Mouse (Mus musculus): ENCODE results near the gene Olfr1513. TPM values are rescaled to one million over a fixed set of nuclear protein-coding genes. Genes with fewer than 3 reads are reported as not detected.
A peak's percentile ranks its signal among the peaks of the same experiment; 100 is the strongest.
"Not testable (repeated sequence)": the region's sequence is repeated elsewhere in the genome, so short reads cannot be mapped to it uniquely, and the experiment has no call there.

Gene Olfr1513
- polyA plus RNA-seq (2014; fragmentation: Nextera tagmentation; extraction: Ambion mirVana) = not detected in 2 replicates

GRCm38 (mm10) chr14:52356308-52356707, at the start of gene Olfr1513:
Olfr1513 (minus strand) TSS chr14:52356408.
- Histone ChIP-seq H3K27me3 (ENCODE audit: control insufficient read depth, insufficient read depth, low read length) (no peaks in the 10 kb centered on the region), H3K4me1 (ENCODE audit: control insufficient read depth, insufficient read depth, low read length) (no peaks in the 10 kb centered on the region), H3K9ac (ENCODE audit: low read depth, low read length) (no peak within 1 kb of the TSS), H3K27ac (ENCODE audit: low read depth, low read length) (no peak within 1 kb of the TSS), H3K4me3 (ENCODE audit: low read length) (no peak within 1 kb of the TSS), H3K9me3 (ENCODE audit: control insufficient read depth, low read length) (no peaks in the 10 kb centered on the region), H3K4me2 (replicated peaks; ENCODE audit: low read depth, low read length) (no peak within 1 kb of the TSS), H3K36me3 (ENCODE audit: control insufficient read depth, insufficient read depth, low read length) (no peaks in the 10 kb centered on the region)
- no peak for ATAC-seq (ENCODE audit: low FRiP score, low TSS enrichment)
- 76% methylated on average over 4 of the region's 4 CpGs for WGBS

- H3K27ac ChIP-seq (ENCODE audit: low read depth, low read length) = no peak within 1 kb of the TSS
- no peaks in the 10 kb centered on the region for H3K36me3 ChIP-seq (ENCODE audit: control insufficient read depth, insufficient read depth, low read length)
- H3K4me1 ChIP-seq (ENCODE audit: control insufficient read depth, insufficient read depth, low read length) = no peaks in the 10 kb centered on the region
- H3K4me3 ChIP-seq (ENCODE audit: low read length) = no peak within 1 kb of the TSS
- H3K4me2 ChIP-seq (replicated peaks; ENCODE audit: low read depth, low read length) = no peak within 1 kb of the TSS
- H3K9me3 ChIP-seq (ENCODE audit: control insufficient read depth, low read length) = no peaks in the 10 kb centered on the region
- WGBS = 76% methylated on average over 4 of the region's 4 CpGs
- H3K9ac ChIP-seq (ENCODE audit: low read depth, low read length) = no peak within 1 kb of the TSS
- no peaks in the 10 kb centered on the region for H3K27me3 ChIP-seq (ENCODE audit: control insufficient read depth, insufficient read depth, low read length)
- ATAC-seq (ENCODE audit: low FRiP score, low TSS enrichment) = no peak
Measured at GRCm38 (mm10) chr14:52397279-52397678, 41.1 kb upstream of the Olfr1513 start, which contains the start of gene Olfr1511. Olfr1511 (minus strand) TSS chr14:52397379.

GRCm38 (mm10) chr14:52390084-52390848, 34.1 kb upstream of the Olfr1513 start:
- H3K27ac ChIP-seq (ENCODE audit: low read depth, low read length); H3K27me3 ChIP-seq (ENCODE audit: control insufficient read depth, insufficient read depth, low read length); H3K36me3 ChIP-seq (ENCODE audit: control insufficient read depth, insufficient read depth, low read length); H3K4me2 ChIP-seq (replicated peaks; ENCODE audit: low read depth, low read length); H3K9me3 ChIP-seq (ENCODE audit: control insufficient read depth, low read length); H3K4me1 ChIP-seq (ENCODE audit: control insufficient read depth, insufficient read depth, low read length); H3K9ac ChIP-seq (ENCODE audit: low read depth, low read length); H3K4me3 ChIP-seq (ENCODE audit: low read length): not testable (repeated sequence)
- ATAC-seq (ENCODE audit: low FRiP score, low TSS enrichment) = peak; percentile 32; the same call in 1 of the 2 replicates
- 85% methylated on average over 9 of the region's 9 CpGs for WGBS

- H3K9ac ChIP-seq (ENCODE audit: low read depth, low read length) = no peak within 1 kb of the TSS
- no peak within 1 kb of the TSS for H3K4me3 ChIP-seq (ENCODE audit: low read length)
- H3K27ac ChIP-seq (ENCODE audit: low read depth, low read length) = no peak within 1 kb of the TSS
- ATAC-seq (ENCODE audit: low FRiP score, low TSS enrichment) = no peak
- no peaks in the 10 kb centered on the region for H3K9me3 ChIP-seq (ENCODE audit: control insufficient read depth, low read length)
- H3K4me2 ChIP-seq (replicated peaks; ENCODE audit: low read depth, low read length) = no peak within 1 kb of the TSS
- H3K36me3 ChIP-seq (ENCODE audit: control insufficient read depth, insufficient read depth, low read length) = no peaks in the 10 kb centered on the region
- H3K27me3 ChIP-seq (ENCODE audit: control insufficient read depth, insufficient read depth, low read length) = no peaks in the 10 kb centered on the region
- no peaks in the 10 kb centered on the region for H3K4me1 ChIP-seq (ENCODE audit: control insufficient read depth, insufficient read depth, low read length)
- 80% methylated on average over 2 of the region's 2 CpGs for WGBS
Measured at GRCm38 (mm10) chr14:52379068-52379467, 22.9 kb upstream of the Olfr1513 start, which contains the start of gene Olfr1512. Olfr1512 (minus strand) TSS chr14:52379168.

GRCm38 (mm10) chr14:52368741-52369140, 12.5 kb upstream of the Olfr1513 start:
- H3K36me3 ChIP-seq (ENCODE audit: control insufficient read depth, insufficient read depth, low read length) = no peaks in the 10 kb centered on the region
- H3K27ac ChIP-seq (ENCODE audit: low read depth, low read length) = no peak overlapping the region
- WGBS = 87% methylated on average over 3 of the region's 3 CpGs

GRCm38 (mm10) chr14:52339512-52339852, 16.7 kb downstream of the Olfr1513 start:
- H3K4me2 ChIP-seq (replicated peaks; ENCODE audit: low read depth, low read length) = no peak overlapping the region
- WGBS = 76% methylated on average over 6 of the region's 6 CpGs
- no peak for ATAC-seq (ENCODE audit: low FRiP score, low TSS enrichment)

More at GRCm38 (mm10) chr14:52368741-52369140, 12.5 kb upstream of the Olfr1513 start:
- Histone ChIP-seq H3K27me3 (ENCODE audit: control insufficient read depth, insufficient read depth, low read length) (no peaks in the 10 kb centered on the region), H3K4me2 (replicated peaks; ENCODE audit: low read depth, low read length) (no peak overlapping the region), H3K9ac (ENCODE audit: low read depth, low read length) (no peak overlapping the region), H3K4me1 (ENCODE audit: control insufficient read depth, insufficient read depth, low read length) (no peaks in the 10 kb centered on the region), H3K4me3 (ENCODE audit: low read length) (no peak overlapping the region), H3K9me3 (ENCODE audit: control insufficient read depth, low read length) (no peaks in the 10 kb centered on the region)
- ATAC-seq (ENCODE audit: low FRiP score, low TSS enrichment) = no peak

GRCm38 (mm10) chr14:52338751-52339511, 17.3 kb downstream of the Olfr1513 start:
- Histone ChIP-seq H3K4me1 (ENCODE audit: control insufficient read depth, insufficient read depth, low read length) (no peaks in the 10 kb centered on the region), H3K9ac (ENCODE audit: low read depth, low read length) (no peak overlapping the region; the same call in 1 of the 2 replicates), H3K36me3 (ENCODE audit: control insufficient read depth, insufficient read depth, low read length) (no peaks in the 10 kb centered on the region), H3K9me3 (ENCODE audit: control insufficient read depth, low read length) (no peaks in the 10 kb centered on the region), H3K27me3 (ENCODE audit: control insufficient read depth, insufficient read depth, low read length) (no peaks in the 10 kb centered on the region), H3K4me3 (ENCODE audit: low read length) (peak overlapping the region; percentile 11; the same call in 1 of the 2 replicates), H3K4me2 (replicated peaks; ENCODE audit: low read depth, low read length) (peak overlapping the region; percentile 33), H3K27ac (ENCODE audit: low read depth, low read length) (no peak overlapping the region)
- 27% methylated on average over 21 of the region's 21 CpGs for WGBS
- ATAC-seq (ENCODE audit: low FRiP score, low TSS enrichment) = peak; percentile 74; the same call in 1 of the 2 replicates

More at GRCm38 (mm10) chr14:52339512-52339852, 16.7 kb downstream of the Olfr1513 start:
- H3K27ac ChIP-seq (ENCODE audit: low read depth, low read length) = no peak overlapping the region
- H3K27me3 ChIP-seq (ENCODE audit: control insufficient read depth, insufficient read depth, low read length) = no peaks in the 10 kb centered on the region
- no peak overlapping the region for H3K4me3 ChIP-seq (ENCODE audit: low read length)
- H3K36me3 ChIP-seq (ENCODE audit: control insufficient read depth, insufficient read depth, low read length) = no peaks in the 10 kb centered on the region
- no peak overlapping the region for H3K9ac ChIP-seq (ENCODE audit: low read depth, low read length)
- H3K4me1 ChIP-seq (ENCODE audit: control insufficient read depth, insufficient read depth, low read length) = no peaks in the 10 kb centered on the region
- H3K9me3 ChIP-seq (ENCODE audit: control insufficient read depth, low read length) = no peaks in the 10 kb centered on the region

GRCm38 (mm10) chr14:52332171-52332570, 24.0 kb downstream of the Olfr1513 start:
- no peak overlapping the region for H3K9ac ChIP-seq (ENCODE audit: low read depth, low read length)
- no peak overlapping the region for H3K27ac ChIP-seq (ENCODE audit: low read depth, low read length)
- no peaks in the 10 kb centered on the region for H3K36me3 ChIP-seq (ENCODE audit: control insufficient read depth, insufficient read depth, low read length)
- H3K27me3 ChIP-seq (ENCODE audit: control insufficient read depth, insufficient read depth, low read length) = peaks cover 4% of the 10 kb centered on the region; the same call in 1 of the 2 replicates
- WGBS = 96% methylated on average over 2 of the region's 3 CpGs
- no peak overlapping the region for H3K4me2 ChIP-seq (replicated peaks; ENCODE audit: low read depth, low read length)
- H3K9me3 ChIP-seq (ENCODE audit: control insufficient read depth, low read length) = no peaks in the 10 kb centered on the region
- no peaks in the 10 kb centered on the region for H3K4me1 ChIP-seq (ENCODE audit: control insufficient read depth, insufficient read depth, low read length)
- ATAC-seq (ENCODE audit: low FRiP score, low TSS enrichment) = no peak
- H3K4me3 ChIP-seq (ENCODE audit: low read length) = no peak overlapping the region

Data from kidney, embryonic 14.5 days (tissue).